Mouse (Mus musculus) monocyte, adult 2 months (primary cell): ENCODE measurements at regions not wholly inside any gene's neighbourhood (a gene's known extent, or its start where the extent isn't known, plus 50 kb on each side); places are given as distances from the start of the nearest gene placed in this dataset.

Experiments used
- DNase-seq, 2 experiments: peaks; one replicate each; pipeline ENCODE4 v3.0.0; 2022; ENCODE audit warnings: low spot score in 2 of 2, low read depth in 1 of 2

- DNase-seq: no peak
These were observed 157.6 kb downstream of the Gm26897 start for GRCm38 (mm10) chr5:111891261-111891693.

- DNase-seq: no peak
These were observed 159.2 kb downstream of the Gm26897 start for GRCm38 (mm10) chr5:111892956-111893355.

- DNase-seq: no peak
These were observed 160.2 kb downstream of the Gm26897 start for GRCm38 (mm10) chr5:111893905-111894311.

GRCm38 (mm10) chr5:111897568-111897967 is 163.8 kb downstream of the Gm26897 start:
- DNase-seq: no peak

- no peak for DNase-seq
These were observed 164.8 kb downstream of the Gm26897 start for GRCm38 (mm10) chr5:111898482-111898881.

GRCm38 (mm10) chr5:111901197-111901596 is 167.5 kb downstream of the Gm26897 start:
- no peak for DNase-seq

- DNase-seq: no peak
These were observed 168.0 kb downstream of the Gm26897 start for GRCm38 (mm10) chr5:111901678-111902077.

GRCm38 (mm10) chr5:111908085-111908484 is 174.4 kb downstream of the Gm26897 start:
- no peak for DNase-seq

- no peak for DNase-seq
These were observed 176.8 kb downstream of the Gm26897 start for GRCm38 (mm10) chr5:111910514-111910913.

GRCm38 (mm10) chr5:111913354-111913753 is 179.6 kb downstream of the Gm26897 start:
- DNase-seq: no peak

GRCm38 (mm10) chr5:111914296-111914695 is 180.6 kb downstream of the Gm26897 start:
- DNase-seq: no peak

- DNase-seq: no peak
These were observed 184.0 kb downstream of the Gm26897 start for GRCm38 (mm10) chr5:111917643-111918252.

GRCm38 (mm10) chr5:111918888-111919287 is 185.2 kb downstream of the Gm26897 start:
- no peak for DNase-seq

- no peak for DNase-seq
These were observed 189.4 kb downstream of the Gm26897 start for GRCm38 (mm10) chr5:111922991-111923701.

- no peak for DNase-seq
These were observed 192.0 kb downstream of the Gm26897 start for GRCm38 (mm10) chr5:111925757-111926156.

- DNase-seq: no peak
These were observed 195.7 kb downstream of the Gm26897 start for GRCm38 (mm10) chr5:111929180-111929990.

GRCm38 (mm10) chr5:111929991-111930339 is 196.2 kb downstream of the Gm26897 start:
- no peak for DNase-seq

- DNase-seq: no peak
These were observed 198.0 kb downstream of the Gm26897 start for GRCm38 (mm10) chr5:111931733-111932132.

GRCm38 (mm10) chr5:111935381-111936134 is 201.8 kb downstream of the Gm26897 start:
- no peak for DNase-seq

- DNase-seq: no peak
These were observed 208.1 kb downstream of the Gm26897 start for GRCm38 (mm10) chr5:111941831-111942230.

GRCm38 (mm10) chr5:111942792-111943191 is 209.1 kb downstream of the Gm26897 start:
- DNase-seq: no peak
